Mouse (Mus musculus) heart, embryonic 12.5 days (tissue): ENCODE data around the gene Ammecr1. TPM values are rescaled to one million over a fixed set of nuclear protein-coding genes. Genes with fewer than 3 reads are reported as not detected.

Source experiments
- ATAC-seq: fragments of 200-750 bp; cut with Nextera tagmentation; 2 replicates; pipeline ENCODE4 v1.8.0; 2017; ENCODE audit warnings: moderate TSS enrichment, moderate library complexity; ENCODE audit not compliant: insufficient number of reproducible peaks, low FRiP score
- H3K27ac ChIP-seq: fragments of 300-500 bp; sonication (generic); 2 replicates; pipeline ENCODE4 v1.5.1; 2016; ENCODE audit warnings: mild to moderate bottlenecking, moderate library complexity; ENCODE audit not compliant: poor library complexity, severe bottlenecking
- H3K27me3 ChIP-seq: fragments of 300-500 bp; sonication (generic); replicated peaks from 2 replicates; pipeline ENCODE4 v1.6.1; 2016; ENCODE audit warnings: mild to moderate bottlenecking, moderate library complexity
- H3K36me3 ChIP-seq: fragments of 300-500 bp; sonication (generic); 2 replicates; pipeline ENCODE4 v1.6.1; 2016; ENCODE audit warnings: mild to moderate bottlenecking, moderate library complexity
- H3K4me1 ChIP-seq: fragments of 300-500 bp; sonication (generic); replicated peaks from 2 replicates; pipeline ENCODE4 v1.6.1; 2016; ENCODE audit warnings: mild to moderate bottlenecking
- H3K4me2 ChIP-seq: fragments of 300-500 bp; sonication (generic); 2 replicates; pipeline ENCODE4 v1.6.1; 2016; ENCODE audit warnings: mild to moderate bottlenecking, moderate library complexity
- H3K4me3 ChIP-seq: fragments of 300-500 bp; sonication (generic); 2 replicates; pipeline ENCODE4 v1.5.1; 2016; ENCODE audit warnings: mild to moderate bottlenecking
- H3K9ac ChIP-seq: fragments of 300-500 bp; sonication (generic); 2 replicates; pipeline ENCODE4 v1.6.1; 2016; ENCODE audit warnings: mild to moderate bottlenecking, moderate library complexity
- H3K9me3 ChIP-seq: fragments of 300-500 bp; sonication (generic); replicated peaks from 2 replicates; pipeline ENCODE4 v1.6.1; 2016; ENCODE audit warnings: mild to moderate bottlenecking, moderate library complexity
- WGBS: fragments of 180-500 bp; shearing (Covaris S2); methylation state at CpG from one replicate; pipeline ENCODE4 v1.1.7; 2016; 5-methylcytosine and 5-hydroxymethylcytosine counted together
- polyA plus RNA-seq: library from polyadenylated mRNA; unstranded; fragments of >200 nt; fragmentation: Nextera tagmentation; extraction: Ambion mirVana; gene quantifications from 2 replicates; pipeline ENCODE4 v1.2.1, GENCODE M21; 2016

Gene Ammecr1
- polyA plus RNA-seq, 1 experiment from 2014 or later, result 24.3 TPM

GRCm38 (mm10) chrX:142846266-142846665 is 120.3 kb downstream of the Ammecr1 start:
- Histone ChIP-seq H3K4me1 (no peaks in the 10 kb centered on the region), H3K9me3 (no peaks in the 10 kb centered on the region), H3K36me3 (peaks cover 4% of the 10 kb centered on the region; the same call in 1 of the 2 replicates), H3K27ac (no peak overlapping the region), H3K27me3 (no peaks in the 10 kb centered on the region), H3K9ac (no peak overlapping the region), H3K4me2 (no peak overlapping the region), H3K4me3 (no peak overlapping the region)
- ATAC-seq, result no peak
- 78% methylated on average over 6 of the region's 6 CpGs for WGBS

GRCm38 (mm10) chrX:142841916-142842315 is 124.6 kb downstream of the Ammecr1 start:
- no peaks in the 10 kb centered on the region for H3K9me3 ChIP-seq
- H3K4me2 ChIP-seq, result no peak overlapping the region
- H3K4me3 ChIP-seq, result no peak overlapping the region
- H3K9ac ChIP-seq, result no peak overlapping the region
- peaks cover 7% of the 10 kb centered on the region for H3K4me1 ChIP-seq
- H3K27me3 ChIP-seq, result no peaks in the 10 kb centered on the region
- 70% methylated on average over 4 of the region's 4 CpGs for WGBS
- peaks cover 4% of the 10 kb centered on the region; the same call in 1 of the 2 replicates for H3K36me3 ChIP-seq
- no peak overlapping the region for H3K27ac ChIP-seq
- ATAC-seq, result no peak

- Histone ChIP-seq H3K36me3 (peaks cover 16% of the 10 kb centered on the region), H3K9me3 (no peaks in the 10 kb centered on the region), H3K27me3 (no peaks in the 10 kb centered on the region), H3K9ac (no peak overlapping the region), H3K4me2 (no peak overlapping the region), H3K4me1 (peaks cover 19% of the 10 kb centered on the region), H3K27ac (0 out of 2 replicates have a peak overlapping the region, but pooled peaks have one; percentile 21), H3K4me3 (no peak overlapping the region)
- WGBS, result 80% methylated on average over 7 of the region's 7 CpGs
- no peak for ATAC-seq
Measured at GRCm38 (mm10) chrX:142839411-142839810, 127.1 kb downstream of the Ammecr1 start.

GRCm38 (mm10) chrX:142838841-142839240 is 127.7 kb downstream of the Ammecr1 start:
- H3K4me1 ChIP-seq, result peaks cover 22% of the 10 kb centered on the region
- H3K4me2 ChIP-seq, result no peak overlapping the region
- no peaks in the 10 kb centered on the region for H3K27me3 ChIP-seq
- no peak overlapping the region for H3K9ac ChIP-seq
- no peaks in the 10 kb centered on the region for H3K9me3 ChIP-seq
- H3K36me3 ChIP-seq, result peaks cover 16% of the 10 kb centered on the region
- H3K4me3 ChIP-seq, result no peak overlapping the region
- peak overlapping the region; percentile 21; the same call in 1 of the 2 replicates for H3K27ac ChIP-seq
- no peak for ATAC-seq
- WGBS, result 70% methylated on average over 2 of the region's 2 CpGs

GRCm38 (mm10) chrX:142837316-142837715 is 129.2 kb downstream of the Ammecr1 start:
- 86% methylated on average over 3 of the region's 3 CpGs for WGBS
- Histone ChIP-seq H3K36me3 (peaks cover 13% of the 10 kb centered on the region), H3K27ac (no peak overlapping the region), H3K9me3 (no peaks in the 10 kb centered on the region), H3K4me2 (no peak overlapping the region), H3K4me3 (no peak overlapping the region), H3K4me1 (peaks cover 37% of the 10 kb centered on the region), H3K27me3 (no peaks in the 10 kb centered on the region), H3K9ac (no peak overlapping the region)
- ATAC-seq, result no peak

- H3K9me3 ChIP-seq, result no peaks in the 10 kb centered on the region
- peaks cover 42% of the 10 kb centered on the region for H3K4me1 ChIP-seq
- H3K4me3 ChIP-seq, result no peak overlapping the region
- no peak for ATAC-seq
- H3K4me2 ChIP-seq, result no peak overlapping the region
- H3K36me3 ChIP-seq, result peaks cover 12% of the 10 kb centered on the region
- no peaks in the 10 kb centered on the region for H3K27me3 ChIP-seq
- no peak overlapping the region for H3K27ac ChIP-seq
- 84% methylated on average over 7 of the region's 7 CpGs for WGBS
- H3K9ac ChIP-seq, result no peak overlapping the region
Measured at GRCm38 (mm10) chrX:142836399-142836798, 130.1 kb downstream of the Ammecr1 start.

- no peak for ATAC-seq
- Histone ChIP-seq H3K27me3 (no peaks in the 10 kb centered on the region), H3K9me3 (no peaks in the 10 kb centered on the region), H3K4me3 (no peak overlapping the region), H3K27ac (peak overlapping the region; percentile 78), H3K36me3 (peaks cover 15% of the 10 kb centered on the region), H3K4me2 (no peak overlapping the region), H3K9ac (no peak overlapping the region), H3K4me1 (peaks cover 54% of the 10 kb centered on the region)
- WGBS, result 70% methylated on average over 6 of the region's 6 CpGs
Measured at GRCm38 (mm10) chrX:142834807-142835206, 131.7 kb downstream of the Ammecr1 start.

- ATAC-seq, result peak; percentile 46
- Histone ChIP-seq H3K27me3 (no peaks in the 10 kb centered on the region), H3K4me2 (no peak overlapping the region), H3K4me3 (no peak overlapping the region), H3K9ac (no peak overlapping the region), H3K4me1 (peaks cover 60% of the 10 kb centered on the region), H3K27ac (peak overlapping the region; percentile 78), H3K9me3 (no peaks in the 10 kb centered on the region), H3K36me3 (peaks cover 15% of the 10 kb centered on the region)
- WGBS, result 48% methylated on average over 13 of the region's 13 CpGs
Measured at GRCm38 (mm10) chrX:142833164-142833796, 133.2 kb downstream of the Ammecr1 start.

GRCm38 (mm10) chrX:142832221-142832620 is 134.3 kb downstream of the Ammecr1 start:
- 69% methylated on average over 3 of the region's 3 CpGs for WGBS
- Histone ChIP-seq H3K4me3 (no peak overlapping the region), H3K4me2 (no peak overlapping the region), H3K9me3 (no peaks in the 10 kb centered on the region), H3K27me3 (no peaks in the 10 kb centered on the region), H3K36me3 (peaks cover 15% of the 10 kb centered on the region), H3K27ac (peak overlapping the region; percentile 78; the same call in 1 of the 2 replicates), H3K9ac (no peak overlapping the region), H3K4me1 (peaks cover 65% of the 10 kb centered on the region)
- ATAC-seq, result no peak

GRCm38 (mm10) chrX:142830572-142830971 is 136.0 kb downstream of the Ammecr1 start:
- no peak overlapping the region for H3K27ac ChIP-seq
- ATAC-seq, result no peak
- no peak overlapping the region for H3K9ac ChIP-seq
- peaks cover 6% of the 10 kb centered on the region; the same call in 1 of the 2 replicates for H3K36me3 ChIP-seq
- H3K9me3 ChIP-seq, result no peaks in the 10 kb centered on the region
- no peak overlapping the region for H3K4me2 ChIP-seq
- H3K4me1 ChIP-seq, result peaks cover 76% of the 10 kb centered on the region
- no peaks in the 10 kb centered on the region for H3K27me3 ChIP-seq
- 85% methylated on average over 6 of the region's 6 CpGs for WGBS
- no peak overlapping the region for H3K4me3 ChIP-seq

GRCm38 (mm10) chrX:142829866-142830470 is 136.6 kb downstream of the Ammecr1 start:
- 63% methylated on average over 12 of the region's 12 CpGs for WGBS
- Histone ChIP-seq H3K9me3 (no peaks in the 10 kb centered on the region), H3K36me3 (peaks cover 6% of the 10 kb centered on the region; the same call in 1 of the 2 replicates), H3K4me3 (no peak overlapping the region), H3K27ac (no peak overlapping the region), H3K4me2 (no peak overlapping the region), H3K27me3 (no peaks in the 10 kb centered on the region), H3K9ac (no peak overlapping the region), H3K4me1 (peaks cover 72% of the 10 kb centered on the region)
- ATAC-seq, result no peak
